Mouse (Mus musculus): Measurements from ENCODE around the gene Cmc2. TPM values are rescaled to one million over a fixed set of nuclear protein-coding genes. Genes with fewer than 3 reads are reported as not detected.

The Cmc2 gene
- polyA plus RNA-seq, 1 experiment = 37.1 TPM

- TF ChIP-seq POLR2AphosphoS2 (IDR thresholded peaks at IDR 0.05; ENCODE audit: insufficient read length, low read depth) = no peak
- no peak for TF ChIP-seq E2F4 (IDR thresholded peaks at IDR 0.05; ENCODE audit: insufficient read depth)
- TF ChIP-seq TCF12 (IDR thresholded peaks at IDR 0.05; ENCODE audit: insufficient read depth, poor library complexity, severe bottlenecking) = no peak
- TF ChIP-seq TCF3 (IDR thresholded peaks at IDR 0.05; ENCODE audit: insufficient read length, low read depth) = no peak
- no peak for TF ChIP-seq REST (IDR thresholded peaks at IDR 0.05; ENCODE audit: insufficient read depth, insufficient read length)
- no peak for TF ChIP-seq SRF (IDR thresholded peaks at IDR 0.05; ENCODE audit: control insufficient read depth, insufficient read length, low read depth)
- no peak for TF ChIP-seq MYOD1 (IDR thresholded peaks at IDR 0.05; ENCODE audit: control insufficient read depth in 1 of 3, insufficient read length in 2 of 3, low read depth in 2 of 3)
- no peak for TF ChIP-seq USF1 (IDR thresholded peaks at IDR 0.05; ENCODE audit: low read depth)
- no peak for TF ChIP-seq POLR2A (IDR thresholded peaks at IDR 0.05; ENCODE audit: insufficient read length, low read depth)
- no peak for TF ChIP-seq MAX (IDR thresholded peaks at IDR 0.05; ENCODE audit: low read depth)
- no peak for TF ChIP-seq CEBPB (IDR thresholded peaks at IDR 0.05; ENCODE audit: insufficient read depth, poor library complexity, severe bottlenecking)
- TF ChIP-seq MYOG (IDR thresholded peaks at IDR 0.05; ENCODE audit: control insufficient read depth in 1 of 3, insufficient read depth in 1 of 3, insufficient read length in 2 of 3, low read depth in 2 of 3) = no peak
- no peak overlapping the region for H3K4me2 ChIP-seq (ENCODE audit: low read depth)
- H3ac ChIP-seq (ENCODE audit: control insufficient read depth, insufficient read length) = no peak overlapping the region
- H3K4me3 ChIP-seq = no peak overlapping the region
- no peaks in the 10 kb centered on the region for H3K36me3 ChIP-seq (ENCODE audit: control insufficient read depth, insufficient read depth)
- H3K79me2 ChIP-seq (ENCODE audit: control insufficient read depth, insufficient read depth) = no peaks in the 10 kb centered on the region
- H3K27me3 ChIP-seq (ENCODE audit: control insufficient read depth, insufficient read depth, insufficient read length) = peaks cover 5% of the 10 kb centered on the region
Measured at GRCm38 (mm10) chr8:116864514-116864913, 56.7 kb downstream of the Cmc2 start.

GRCm38 (mm10) chr8:116864022-116864387, 57.2 kb downstream of the Cmc2 start:
- H3K4me2 ChIP-seq (ENCODE audit: low read depth) = no peak overlapping the region
- TF ChIP-seq POLR2A (IDR thresholded peaks at IDR 0.05; ENCODE audit: insufficient read length, low read depth) = no peak
- no peak for TF ChIP-seq TCF3 (IDR thresholded peaks at IDR 0.05; ENCODE audit: insufficient read length, low read depth)
- no peak for TF ChIP-seq TCF12 (IDR thresholded peaks at IDR 0.05; ENCODE audit: insufficient read depth, poor library complexity, severe bottlenecking)
- no peak for TF ChIP-seq E2F4 (IDR thresholded peaks at IDR 0.05; ENCODE audit: insufficient read depth)
- TF ChIP-seq POLR2AphosphoS2 (IDR thresholded peaks at IDR 0.05; ENCODE audit: insufficient read length, low read depth) = no peak
- TF ChIP-seq REST (IDR thresholded peaks at IDR 0.05; ENCODE audit: insufficient read depth, insufficient read length) = no peak
- no peak for TF ChIP-seq MAX (IDR thresholded peaks at IDR 0.05; ENCODE audit: low read depth)
- no peak for TF ChIP-seq CEBPB (IDR thresholded peaks at IDR 0.05; ENCODE audit: insufficient read depth, poor library complexity, severe bottlenecking)
- TF ChIP-seq MYOG (IDR thresholded peaks at IDR 0.05; ENCODE audit: control insufficient read depth in 1 of 3, insufficient read depth in 1 of 3, insufficient read length in 2 of 3, low read depth in 2 of 3) = no peak
- TF ChIP-seq MYOD1 (IDR thresholded peaks at IDR 0.05; ENCODE audit: control insufficient read depth in 1 of 3, insufficient read length in 2 of 3, low read depth in 2 of 3) = no peak

GRCm38 (mm10) chr8:116863357-116864021, 57.8 kb downstream of the Cmc2 start:
- Histone ChIP-seq H3ac (ENCODE audit: control insufficient read depth, insufficient read length) (no peak overlapping the region), H3K36me3 (ENCODE audit: control insufficient read depth, insufficient read depth) (no peaks in the 10 kb centered on the region), H3K4me2 (ENCODE audit: low read depth) (peak overlapping the region; percentile 24), H3K27me3 (ENCODE audit: control insufficient read depth, insufficient read depth, insufficient read length) (peaks cover 5% of the 10 kb centered on the region), H3K79me2 (ENCODE audit: control insufficient read depth, insufficient read depth) (no peaks in the 10 kb centered on the region), H3K4me3 (no peak overlapping the region)
- TF ChIP-seq POLR2A (IDR thresholded peaks at IDR 0.05; ENCODE audit: insufficient read length, low read depth) (no peak), USF1 (IDR thresholded peaks at IDR 0.05; ENCODE audit: low read depth) (no peak), CEBPB (IDR thresholded peaks at IDR 0.05; ENCODE audit: insufficient read depth, poor library complexity, severe bottlenecking) (no peak), TCF12 (IDR thresholded peaks at IDR 0.05; ENCODE audit: insufficient read depth, poor library complexity, severe bottlenecking) (no peak), SRF (IDR thresholded peaks at IDR 0.05; ENCODE audit: control insufficient read depth, insufficient read length, low read depth) (no peak), MYOG (IDR thresholded peaks at IDR 0.05; ENCODE audit: control insufficient read depth in 1 of 3, insufficient read depth in 1 of 3, insufficient read length in 2 of 3, low read depth in 2 of 3) (no peak), MAX (IDR thresholded peaks at IDR 0.05; ENCODE audit: low read depth) (no peak), POLR2AphosphoS2 (IDR thresholded peaks at IDR 0.05; ENCODE audit: insufficient read length, low read depth) (no peak), E2F4 (IDR thresholded peaks at IDR 0.05; ENCODE audit: insufficient read depth) (no peak), REST (IDR thresholded peaks at IDR 0.05; ENCODE audit: insufficient read depth, insufficient read length) (no peak)

More at GRCm38 (mm10) chr8:116864022-116864387, 57.2 kb downstream of the Cmc2 start:
- no peaks in the 10 kb centered on the region for H3K79me2 ChIP-seq (ENCODE audit: control insufficient read depth, insufficient read depth)
- H3K27me3 ChIP-seq (ENCODE audit: control insufficient read depth, insufficient read depth, insufficient read length) = peaks cover 5% of the 10 kb centered on the region
- H3K36me3 ChIP-seq (ENCODE audit: control insufficient read depth, insufficient read depth) = no peaks in the 10 kb centered on the region
- no peak overlapping the region for H3K4me3 ChIP-seq
- H3ac ChIP-seq (ENCODE audit: control insufficient read depth, insufficient read length) = no peak overlapping the region

- TF ChIP-seq MYOD1 (IDR thresholded peaks at IDR 0.05; ENCODE audit: control insufficient read depth in 1 of 3, insufficient read length in 2 of 3, low read depth in 2 of 3) = no peak
- TF ChIP-seq USF1 (IDR thresholded peaks at IDR 0.05; ENCODE audit: low read depth) = no peak
- TF ChIP-seq TCF3 (IDR thresholded peaks at IDR 0.05; ENCODE audit: insufficient read length, low read depth) = no peak
- TF ChIP-seq CEBPB (IDR thresholded peaks at IDR 0.05; ENCODE audit: insufficient read depth, poor library complexity, severe bottlenecking) = no peak
- no peak for TF ChIP-seq POLR2A (IDR thresholded peaks at IDR 0.05; ENCODE audit: insufficient read length, low read depth)
- TF ChIP-seq E2F4 (IDR thresholded peaks at IDR 0.05; ENCODE audit: insufficient read depth) = no peak
- no peak for TF ChIP-seq SRF (IDR thresholded peaks at IDR 0.05; ENCODE audit: control insufficient read depth, insufficient read length, low read depth)
- TF ChIP-seq REST (IDR thresholded peaks at IDR 0.05; ENCODE audit: insufficient read depth, insufficient read length) = no peak
- no peak for TF ChIP-seq TCF12 (IDR thresholded peaks at IDR 0.05; ENCODE audit: insufficient read depth, poor library complexity, severe bottlenecking)
- no peak overlapping the region for H3K4me2 ChIP-seq (ENCODE audit: low read depth)
- no peaks in the 10 kb centered on the region for H3K36me3 ChIP-seq (ENCODE audit: control insufficient read depth, insufficient read depth)
- no peak overlapping the region for H3K4me3 ChIP-seq
- no peaks in the 10 kb centered on the region for H3K79me2 ChIP-seq (ENCODE audit: control insufficient read depth, insufficient read depth)
- H3ac ChIP-seq (ENCODE audit: control insufficient read depth, insufficient read length) = no peak overlapping the region
- H3K27me3 ChIP-seq (ENCODE audit: control insufficient read depth, insufficient read depth, insufficient read length) = peaks cover 5% of the 10 kb centered on the region
Measured at GRCm38 (mm10) chr8:116862191-116862590, 59.1 kb downstream of the Cmc2 start.
